Mouse (Mus musculus) lung, postnatal 36 days (tissue): ENCODE data around the gene Ddx1.

Experiments
- DNase-seq: peaks from one replicate; pipeline ENCODE4 v3.0.0; 2022; ENCODE audit warnings: mixed read lengths

Ddx1 gene

GRCm38 (mm10) chr12:13248691-13249572 is at the start of gene Ddx1:
Ddx1 (minus strand) TSS chr12:13249213.
- DNase-seq, result peak; percentile 72

DNA sequence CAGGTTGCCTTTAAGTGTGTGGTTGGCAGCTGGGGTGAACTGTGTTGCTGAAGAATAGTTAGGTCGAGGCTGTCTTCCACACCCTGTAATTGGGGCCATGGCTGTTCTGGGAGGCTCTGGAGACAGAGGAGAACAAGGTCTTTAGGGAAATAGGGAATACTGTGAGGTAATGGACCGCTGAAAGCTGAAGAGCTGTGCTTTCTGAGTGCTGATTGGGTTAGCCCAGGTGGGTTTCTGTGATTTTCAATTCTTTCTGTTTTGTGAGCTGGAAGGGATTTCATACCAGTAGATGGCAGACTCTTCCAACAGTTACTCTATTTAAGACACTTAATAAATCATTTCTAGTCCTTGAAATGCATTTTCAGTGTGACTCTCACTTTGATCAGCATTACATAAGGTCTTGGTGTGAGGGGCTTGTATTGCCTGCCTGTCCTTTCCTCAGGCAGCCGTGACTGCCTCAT is 44.4 kb upstream of the Ddx1 start:
- no peak for DNase-seq

DNA sequence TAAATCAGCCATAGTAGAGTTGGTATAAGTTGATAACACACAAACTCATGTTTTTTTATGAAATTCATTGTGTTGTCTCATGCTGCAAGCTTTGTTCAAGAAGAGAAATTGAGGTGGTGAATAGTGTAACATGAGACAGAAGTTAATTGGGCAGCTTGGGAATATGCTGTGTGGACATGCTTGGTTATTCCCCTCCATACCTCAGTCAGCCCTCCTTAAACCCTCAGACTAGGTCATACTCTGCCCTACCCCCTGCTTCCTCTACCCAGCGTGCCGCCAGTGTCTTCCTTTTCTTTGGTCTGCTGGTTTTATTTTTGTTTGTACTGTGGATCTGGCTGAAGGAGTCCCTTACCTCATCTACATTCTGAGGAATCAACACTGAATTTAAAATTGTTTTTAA is 42.4 kb upstream of the Ddx1 start:
- no peak for DNase-seq

- no peak for DNase-seq
Measured at GRCm38 (mm10) chr12:13269570-13270390, 20.8 kb upstream of the Ddx1 start.

- peak; percentile 90 for DNase-seq
Measured at GRCm38 (mm10) chr12:13268826-13269449, 19.9 kb upstream of the Ddx1 start, which contains the start of gene Nbas. Nbas (plus strand) TSS chr12:13269133.

DNA sequence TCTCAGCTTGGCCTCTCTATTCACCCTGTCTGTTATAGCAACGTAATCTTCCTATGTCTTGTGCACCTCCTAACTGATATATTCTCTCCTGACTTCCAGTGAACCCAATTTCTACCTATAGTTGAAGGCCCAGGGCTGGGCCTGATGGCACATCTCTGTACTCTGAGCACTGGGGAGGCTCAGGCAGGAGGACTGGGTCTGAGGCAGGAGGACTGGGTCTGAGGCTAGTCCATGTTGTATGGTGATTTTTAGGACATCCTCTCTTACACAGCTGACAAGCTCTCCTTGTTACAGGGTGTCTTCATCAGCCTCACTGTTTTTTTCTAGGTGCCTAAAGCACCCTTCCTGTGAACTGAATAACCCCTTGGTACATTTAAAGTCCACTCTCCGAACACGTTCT is 19.4 kb upstream of the Ddx1 start:
- no peak for DNase-seq

DNA sequence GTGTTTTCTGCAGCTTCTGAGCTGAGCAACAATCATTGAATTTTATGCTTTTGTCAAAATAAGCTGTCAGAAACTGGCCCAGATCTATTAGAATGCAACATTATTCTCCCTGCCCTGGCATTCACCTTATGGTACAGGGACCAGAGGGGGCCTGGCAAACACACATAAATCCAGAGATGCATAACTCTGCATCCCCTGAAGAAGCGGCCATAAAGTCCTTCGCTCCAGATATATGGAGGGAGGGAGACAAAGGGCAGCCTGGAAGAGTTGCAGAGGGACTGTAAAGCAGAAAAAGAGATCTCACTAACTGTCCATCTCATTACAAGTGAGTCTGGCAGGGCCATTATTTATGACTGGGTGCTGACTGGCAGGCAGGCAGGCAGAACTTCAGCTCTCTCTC is 6.7 kb upstream of the Ddx1 start:
- no peak for DNase-seq

DNA sequence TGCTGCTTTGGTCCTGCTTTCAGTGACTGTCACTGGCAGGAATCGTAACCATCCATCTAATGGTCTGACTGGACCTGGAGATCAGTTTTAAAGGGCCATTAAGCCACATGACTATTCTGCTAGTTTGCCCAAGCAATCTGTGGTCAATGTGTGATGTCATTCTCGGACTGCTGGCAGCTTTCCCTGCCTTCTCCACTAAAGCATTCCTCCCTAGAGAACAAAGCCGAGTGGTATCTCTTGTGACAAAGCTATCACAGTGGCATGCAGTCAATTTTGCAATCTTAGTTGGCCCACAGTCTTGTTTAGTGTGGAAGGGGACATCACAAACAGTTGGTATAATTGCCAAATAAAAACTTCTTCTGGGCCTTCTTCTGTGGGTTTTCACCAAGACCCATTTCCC is 6.1 kb upstream of the Ddx1 start:
- DNase-seq, result no peak

DNA sequence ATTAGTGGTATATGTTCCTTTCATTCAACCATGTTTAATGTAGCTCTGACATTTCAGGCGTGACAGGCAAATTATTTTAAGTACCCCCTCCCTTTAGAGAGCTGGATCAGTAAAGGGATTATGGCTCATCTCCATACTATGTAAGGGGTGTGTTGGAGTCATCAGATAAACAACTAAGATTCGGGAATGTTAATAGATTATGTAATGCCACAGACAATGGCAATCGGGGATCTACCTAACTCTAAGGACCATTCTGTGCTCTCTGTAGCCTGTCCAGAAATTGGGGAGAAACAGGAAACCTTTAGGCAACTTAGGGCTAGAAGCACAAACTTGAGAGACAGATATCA is 533 bp upstream of the Ddx1 start:
- no peak for DNase-seq

- no peak for DNase-seq
Measured at GRCm38 (mm10) chr12:13242453-13242852, 6.6 kb downstream of the Ddx1 start.

GRCm38 (mm10) chr12:13218101-13218514 is 30.9 kb downstream of the Ddx1 start:
- no peak for DNase-seq

DNA sequence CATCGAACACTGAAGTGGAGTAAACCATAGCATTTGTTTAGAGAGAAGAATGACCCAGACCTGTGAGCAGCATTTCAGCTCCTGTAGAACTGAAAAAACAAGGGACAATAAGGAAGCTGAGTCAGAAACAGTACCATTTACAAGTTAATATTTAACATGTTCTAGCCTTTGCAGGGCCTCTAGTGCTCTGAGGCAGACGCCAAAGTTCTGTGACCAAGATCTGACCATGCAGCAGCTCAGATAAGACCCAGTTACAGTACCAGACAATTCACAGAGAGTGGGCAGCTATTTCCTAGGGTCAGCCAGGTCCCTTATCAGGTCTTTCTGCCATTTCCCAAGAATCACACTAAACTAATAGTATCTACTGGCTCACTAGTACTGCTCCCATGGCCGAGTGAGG is 31.4 kb downstream of the Ddx1 start:
- DNase-seq, result no peak

- no peak for DNase-seq
Measured at GRCm38 (mm10) chr12:13216501-13217103, 32.4 kb downstream of the Ddx1 start.

DNA sequence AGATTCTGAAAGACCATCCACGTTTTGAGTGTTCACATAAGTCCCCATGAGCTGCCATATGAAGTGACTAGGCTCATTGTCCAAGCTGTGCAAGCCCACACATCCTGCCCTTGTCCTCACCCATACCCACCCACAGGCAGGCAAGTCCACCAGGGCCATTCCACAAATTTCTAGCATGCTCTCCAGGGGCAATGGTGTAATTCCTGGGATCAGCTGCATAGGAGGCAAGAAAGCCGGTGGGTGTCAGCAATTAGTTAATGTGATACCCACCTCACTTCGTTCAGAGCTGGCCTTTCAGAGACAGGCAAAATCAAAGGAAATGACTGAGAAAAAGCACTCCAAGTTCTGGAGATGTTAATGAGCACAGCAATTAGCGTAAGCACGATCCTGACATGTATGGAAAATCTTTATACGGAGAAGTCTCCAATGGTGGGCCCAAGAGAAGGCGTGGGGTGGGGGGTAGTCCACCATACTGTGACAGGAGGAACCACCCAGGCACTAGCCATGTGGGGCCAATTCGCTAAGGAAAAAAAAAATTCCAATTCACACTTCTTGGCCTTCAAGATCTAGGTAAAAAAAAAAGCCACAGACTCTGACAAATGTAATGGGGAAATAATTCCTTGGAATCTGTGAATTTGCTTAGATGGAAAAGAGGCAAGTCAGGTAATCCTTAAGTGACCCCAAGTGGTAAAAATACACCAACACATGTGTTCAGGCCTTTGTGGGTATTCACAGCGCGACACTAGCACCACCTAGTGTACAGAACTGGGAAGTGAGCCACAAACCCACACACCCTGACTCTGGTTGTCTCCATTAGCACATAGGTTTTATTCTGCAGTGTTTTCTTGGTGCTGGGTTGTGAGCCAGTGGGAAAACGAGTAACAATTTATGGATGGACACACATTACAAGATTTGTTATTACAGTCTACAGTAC is 34.4 kb downstream of the Ddx1 start:
- DNase-seq, result peak; percentile 90

GRCm38 (mm10) chr12:13211746-13212482 is 37.1 kb downstream of the Ddx1 start:
- peak; percentile 68 for DNase-seq

- no peak for DNase-seq
Measured at GRCm38 (mm10) chr12:13209692-13210377, 39.2 kb downstream of the Ddx1 start.

GRCm38 (mm10) chr12:13208983-13209451 is 40.0 kb downstream of the Ddx1 start:
- DNase-seq, result no peak

DNA sequence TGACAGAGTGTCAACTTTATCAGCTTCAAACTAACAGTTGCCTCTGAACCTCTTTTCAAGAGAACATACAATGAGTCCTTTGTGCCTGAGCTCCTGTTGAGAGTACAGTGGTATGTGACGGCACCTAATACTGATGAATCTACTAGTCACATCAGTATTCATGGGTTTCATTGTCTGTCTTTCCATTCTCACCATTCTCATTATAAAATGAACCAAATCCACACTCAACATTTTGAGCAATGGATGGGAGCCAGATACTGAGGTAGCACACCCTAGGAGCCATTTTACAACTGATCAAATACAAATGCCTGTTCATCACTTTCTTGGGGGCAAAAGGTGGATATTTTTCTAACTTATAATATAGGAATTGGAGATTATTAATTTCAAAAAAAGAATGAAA is 40.5 kb downstream of the Ddx1 start:
- no peak for DNase-seq

DNA sequence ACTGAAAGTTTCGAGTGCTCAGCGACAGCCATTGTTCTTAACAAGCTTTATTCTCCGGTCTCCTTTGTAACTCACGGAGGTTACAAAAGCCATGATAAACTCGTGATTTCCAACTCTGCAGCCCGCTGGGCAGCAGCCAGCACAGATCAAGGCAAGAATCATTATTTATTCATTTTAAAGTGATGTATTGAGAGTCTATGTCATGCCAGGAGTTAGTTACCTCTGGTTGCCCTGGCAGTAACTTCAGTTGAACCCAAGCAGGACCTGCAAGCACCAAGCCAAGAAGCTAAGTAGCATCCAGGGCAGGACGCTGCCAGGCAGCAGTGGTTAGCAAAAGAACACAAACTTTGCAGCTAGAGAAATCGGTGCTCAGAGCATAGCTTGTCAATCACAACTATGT is 41.9 kb downstream of the Ddx1 start:
- DNase-seq, result no peak

GRCm38 (mm10) chr12:13205733-13206132 is 43.3 kb downstream of the Ddx1 start:
- DNase-seq, result no peak
